Mouse (Mus musculus): ENCODE data around the gene Nxph4.

The Nxph4 gene

DNA sequence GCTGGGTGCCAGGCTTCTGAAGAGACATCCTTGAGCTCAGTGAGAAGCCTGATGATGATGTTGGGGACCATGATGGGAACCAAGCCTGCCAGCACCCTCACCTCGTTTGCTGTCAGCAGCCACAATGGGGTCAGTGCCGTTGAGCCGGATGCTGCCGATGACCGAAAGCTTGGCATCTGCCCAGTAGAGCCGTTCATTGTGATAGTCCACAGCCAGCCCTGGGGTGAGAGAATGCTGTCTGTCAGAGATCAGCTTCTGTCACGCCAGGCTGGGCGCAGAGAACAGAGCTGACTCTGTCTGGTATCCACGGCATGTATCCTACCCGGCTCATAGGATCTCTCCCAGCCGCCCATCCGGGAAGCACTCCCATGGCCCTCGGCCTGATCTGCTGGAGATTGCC, 7.7 kb upstream of the Nxph4 start:
- no peak for DNase-seq

DNA sequence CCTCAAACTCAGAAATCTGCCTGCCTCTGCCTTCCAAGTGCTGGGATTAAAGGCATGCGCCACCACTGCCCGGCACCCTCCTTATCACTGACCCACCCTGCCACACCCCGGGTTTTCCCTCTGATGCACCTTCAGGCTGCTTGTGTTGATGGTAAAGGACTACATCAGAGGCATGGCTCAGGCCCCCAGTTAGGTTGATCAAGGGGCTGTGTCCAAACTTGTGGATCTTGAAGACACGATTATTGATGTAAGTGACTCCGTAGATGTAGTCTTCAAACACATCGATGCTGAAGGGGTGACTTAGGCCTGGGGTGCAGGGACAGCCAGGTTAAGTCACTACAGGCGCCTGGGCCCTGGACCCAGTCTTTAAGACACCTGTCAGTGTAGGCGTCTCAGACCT, 7.2 kb upstream of the Nxph4 start:
- no peak for DNase-seq

DNA sequence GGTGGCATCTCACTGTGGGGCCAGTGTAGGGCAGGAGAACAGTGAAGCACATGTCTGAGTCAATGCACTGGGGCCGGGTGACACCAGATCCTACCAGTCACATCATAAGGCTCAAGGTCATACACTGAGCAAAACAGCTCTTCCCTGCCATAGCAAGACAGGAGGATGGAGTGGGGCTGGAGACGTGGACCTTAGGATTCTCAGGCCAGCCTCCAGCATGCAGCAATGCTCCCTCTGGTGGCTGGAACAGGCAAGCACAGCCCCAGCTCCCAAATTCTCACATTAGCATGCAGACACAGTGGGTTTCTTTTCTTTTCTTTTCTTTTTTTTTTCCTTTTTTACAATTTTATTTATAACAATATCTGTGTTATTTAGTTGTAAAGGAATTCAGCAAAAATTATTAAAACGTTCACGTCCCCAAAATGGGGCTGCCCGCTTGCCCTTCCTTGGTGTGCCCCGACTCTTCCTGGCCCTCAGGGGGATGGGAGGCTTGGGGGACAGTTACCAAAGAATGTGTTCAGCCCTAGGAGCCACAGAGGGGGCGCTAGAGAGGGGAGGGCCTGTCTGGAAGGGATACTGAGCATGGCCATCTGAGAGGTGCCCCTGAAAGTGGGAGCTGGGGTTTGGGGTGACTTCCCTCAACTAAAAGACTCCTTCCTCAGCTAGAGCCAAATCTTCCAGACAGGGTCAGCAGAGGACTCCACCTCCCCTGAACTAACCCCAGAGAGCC, 3.7 kb upstream of the Nxph4 start:
- peak; percentile 88 for DNase-seq

DNA sequence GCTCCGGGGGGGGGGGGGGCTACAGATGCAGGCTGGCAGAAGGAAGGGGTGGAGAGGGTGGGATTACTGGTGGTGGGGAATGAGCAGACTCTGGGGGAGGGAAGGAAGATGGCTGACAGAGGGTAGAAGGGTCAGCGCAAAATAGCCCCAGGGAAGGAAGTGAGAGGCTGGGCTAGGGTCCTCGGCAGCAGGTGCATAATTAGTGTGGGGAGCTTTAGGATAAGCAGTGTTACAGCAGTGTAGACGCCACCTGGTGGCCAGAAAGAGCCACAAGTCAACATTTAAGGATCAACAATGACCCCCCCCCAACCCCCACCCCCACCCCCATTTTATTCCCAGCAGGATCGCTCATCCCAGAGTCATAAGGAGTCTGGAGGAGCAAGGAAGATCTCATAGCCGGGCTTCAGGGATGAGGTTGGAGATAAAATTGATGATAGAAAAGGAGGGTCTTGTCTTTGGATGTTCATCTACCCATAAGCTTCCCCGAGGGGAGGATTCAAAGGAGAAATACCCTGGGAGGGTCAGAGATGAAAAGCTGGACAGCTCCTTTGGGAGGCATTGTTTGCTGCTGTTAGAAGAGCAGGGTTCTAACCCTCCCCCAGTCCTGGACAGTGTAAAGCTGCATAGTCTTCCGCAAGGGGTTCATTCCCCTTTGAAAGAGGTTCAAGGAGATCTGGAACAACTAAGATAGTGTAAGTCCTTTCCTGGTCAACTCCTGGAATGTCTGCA, 2.4 kb upstream of the Nxph4 start:
- peak; percentile 65 for DNase-seq

DNA sequence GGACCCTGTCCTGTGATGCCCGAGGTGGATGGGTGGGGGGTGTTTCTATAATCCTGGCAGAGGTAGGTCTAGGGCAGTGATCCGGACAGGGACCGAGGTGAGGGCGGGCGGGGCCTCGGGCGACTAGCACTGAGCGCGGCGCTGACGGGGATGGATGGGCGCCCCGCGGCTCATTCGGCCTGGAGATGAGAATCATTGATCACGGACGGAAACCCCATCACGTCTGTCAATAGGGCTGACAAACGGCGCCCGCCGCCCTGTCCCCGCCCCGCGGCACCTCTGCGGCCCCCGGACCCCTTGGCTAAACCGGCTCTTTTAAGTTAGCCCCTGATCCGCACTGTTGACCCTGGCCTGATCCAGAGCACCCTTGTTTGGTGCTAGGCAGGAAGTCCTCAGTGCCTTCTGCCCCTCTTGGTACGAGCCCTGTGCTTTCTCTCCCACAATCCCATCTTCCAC, 598 bp upstream of the Nxph4 start:
- no peak for DNase-seq

DNA sequence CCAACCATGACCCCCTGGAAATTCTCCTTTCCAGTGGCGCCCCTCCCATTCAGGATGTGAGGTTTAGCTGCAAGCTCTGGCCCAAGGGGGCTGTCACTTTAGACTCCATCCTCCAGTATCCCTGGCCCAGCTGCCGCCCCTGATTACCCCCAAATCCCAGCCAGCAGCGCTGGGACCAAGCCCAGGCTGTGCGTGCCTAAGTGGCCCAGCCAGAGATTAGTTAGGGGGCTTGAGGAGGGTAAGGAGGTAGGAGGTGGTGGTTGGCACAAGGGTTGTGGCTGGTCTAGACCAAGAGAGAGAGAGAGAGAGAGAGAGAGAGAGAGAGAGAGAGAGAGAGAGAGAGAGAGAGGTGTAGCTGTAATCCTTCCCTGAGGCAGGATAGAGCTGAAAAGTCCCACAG, 2.8 kb downstream of the Nxph4 start:
- no peak for DNase-seq

DNA sequence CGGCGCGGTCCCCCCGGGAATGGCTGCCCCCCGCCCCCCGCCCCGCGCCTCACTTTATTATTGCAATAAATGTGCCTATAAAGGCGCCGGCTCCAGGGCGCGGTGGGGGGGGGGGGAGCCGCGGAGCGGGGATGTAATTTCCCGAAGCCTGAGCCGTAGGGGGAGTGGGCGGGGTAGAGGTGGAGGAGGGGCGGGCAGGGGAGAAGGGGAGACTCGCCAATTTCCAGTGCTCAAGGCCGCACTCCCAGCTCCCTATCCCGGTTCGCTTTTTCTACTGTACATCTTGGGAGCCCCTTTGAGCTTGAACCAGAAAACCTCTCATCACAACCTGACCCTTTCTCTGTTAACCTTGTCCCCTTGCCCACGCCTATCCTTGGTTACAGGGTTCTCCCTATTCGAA, 3.4 kb downstream of the Nxph4 start:
- no peak for DNase-seq

DNA sequence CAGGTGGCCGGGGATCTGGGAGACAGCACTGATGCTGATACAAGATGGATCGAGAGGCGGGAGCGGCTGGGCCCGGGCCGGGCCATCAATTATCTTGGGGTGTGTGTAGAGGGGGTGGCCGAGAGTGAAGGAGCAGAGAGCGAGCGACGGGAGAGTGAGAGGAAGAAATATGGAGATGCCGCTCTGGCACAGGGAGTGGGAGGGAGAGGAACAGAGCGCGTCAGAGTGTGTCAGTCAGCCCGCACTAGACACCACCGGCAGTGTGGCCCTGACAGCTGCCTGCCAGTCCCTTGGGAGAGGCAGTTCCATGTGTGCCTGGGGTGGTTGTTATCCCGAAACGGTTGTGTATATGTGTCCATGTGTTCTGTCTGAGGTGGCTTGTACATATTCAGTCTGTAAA, 6.9 kb downstream of the Nxph4 start:
- no peak for DNase-seq

DNA sequence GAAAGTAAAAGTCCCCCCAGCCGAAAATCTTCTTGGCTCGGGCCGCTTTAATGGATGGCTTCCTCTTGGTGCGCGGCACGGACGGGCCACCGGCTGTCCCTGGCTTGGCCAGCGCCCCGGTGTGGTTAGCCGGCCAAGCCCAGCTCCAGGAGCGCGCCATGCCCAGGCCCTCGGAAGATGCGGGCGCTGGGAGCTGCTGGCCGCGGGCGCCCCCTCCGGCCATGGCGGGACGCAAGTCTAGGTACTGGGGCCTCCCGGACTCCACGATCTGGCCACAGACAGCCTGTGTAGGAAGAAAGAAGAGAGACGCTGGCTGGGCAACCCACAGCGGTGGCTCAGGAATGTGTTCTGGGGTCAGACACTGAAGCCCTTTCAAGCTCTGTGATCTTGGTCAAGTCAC, 7.7 kb downstream of the Nxph4 start:
- peak; percentile 75 for DNase-seq

DNA sequence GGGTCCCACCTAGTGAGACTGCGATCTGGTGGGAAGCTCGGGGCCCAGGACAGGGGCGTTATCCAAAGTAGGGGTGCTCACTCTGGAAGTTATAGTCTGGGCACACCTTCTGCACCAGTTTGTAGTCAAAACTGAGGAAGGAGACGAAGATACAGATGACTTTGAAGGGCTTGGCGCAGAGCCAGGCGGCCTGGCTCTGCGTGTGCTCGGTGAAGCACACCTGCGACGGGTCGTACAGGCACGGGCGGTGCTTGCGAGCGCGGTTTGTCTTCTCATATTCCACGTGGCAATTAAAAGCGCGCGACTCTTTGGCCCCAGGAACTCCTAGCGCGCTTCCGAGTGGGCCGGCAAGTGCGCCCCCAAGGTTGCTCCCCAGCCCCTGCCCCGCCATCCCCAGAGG, 8.3 kb downstream of the Nxph4 start:
- no peak for DNase-seq

DNA sequence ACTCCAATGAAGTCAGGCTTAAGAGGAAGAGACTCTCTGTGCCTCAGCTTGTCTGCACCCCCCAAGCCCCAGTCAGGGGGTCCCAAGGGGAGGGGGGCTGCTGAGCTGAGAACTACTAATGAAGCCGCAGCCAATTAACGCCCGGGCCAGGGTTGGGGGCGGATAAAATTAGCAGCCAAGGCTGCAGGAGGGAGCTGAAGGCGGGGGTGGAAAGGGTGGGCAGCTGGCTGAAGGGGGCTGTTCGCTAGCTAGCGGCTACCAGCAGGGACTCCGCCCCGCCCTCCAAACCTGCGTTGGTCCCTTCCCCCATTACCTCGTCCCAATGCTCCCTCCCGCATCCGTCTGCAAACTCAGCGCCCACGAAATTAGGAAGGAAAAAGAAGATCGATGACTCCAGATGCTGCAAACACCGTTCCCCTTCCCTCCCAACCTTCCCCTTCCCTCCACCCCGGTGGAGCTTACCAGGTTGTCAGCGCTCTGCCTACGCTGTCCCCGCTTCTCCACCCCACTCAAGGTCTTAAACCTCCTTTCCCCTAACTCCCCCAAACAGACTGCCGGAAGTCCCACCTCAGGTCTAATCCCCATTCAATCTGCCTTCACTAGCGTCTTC, 9.6 kb downstream of the Nxph4 start:
- DNase-seq, result no peak

DNA sequence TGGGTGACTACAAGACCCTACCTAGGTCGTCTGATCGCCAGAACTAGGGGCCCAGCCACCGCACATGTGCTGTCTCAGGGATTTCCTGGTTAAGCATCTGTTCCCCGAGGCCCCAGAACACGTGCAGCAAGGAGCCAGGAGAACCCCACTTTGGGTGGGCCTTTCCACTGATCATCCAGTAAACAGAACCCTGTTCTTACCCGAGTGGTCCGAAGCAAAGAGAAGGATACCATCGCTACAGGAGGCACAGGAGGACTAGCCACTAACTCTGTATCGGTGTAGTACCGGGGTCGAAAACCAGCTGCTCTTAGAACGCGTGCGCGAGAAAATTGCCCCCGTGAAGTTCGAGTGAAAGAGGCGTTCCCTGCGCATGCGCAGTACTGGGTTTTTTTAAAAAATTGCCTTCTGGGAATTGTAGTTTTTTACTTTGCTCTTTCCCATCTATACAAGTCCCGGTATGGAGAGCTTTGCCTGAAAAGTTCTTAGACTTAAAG, 12.2 kb downstream of the Nxph4 start, which contains the start of gene Shmt2:
Shmt2 (minus strand) TSS at position 357 of the 494 bp plus-strand sequence.
- peak; percentile 91 for DNase-seq

DNA sequence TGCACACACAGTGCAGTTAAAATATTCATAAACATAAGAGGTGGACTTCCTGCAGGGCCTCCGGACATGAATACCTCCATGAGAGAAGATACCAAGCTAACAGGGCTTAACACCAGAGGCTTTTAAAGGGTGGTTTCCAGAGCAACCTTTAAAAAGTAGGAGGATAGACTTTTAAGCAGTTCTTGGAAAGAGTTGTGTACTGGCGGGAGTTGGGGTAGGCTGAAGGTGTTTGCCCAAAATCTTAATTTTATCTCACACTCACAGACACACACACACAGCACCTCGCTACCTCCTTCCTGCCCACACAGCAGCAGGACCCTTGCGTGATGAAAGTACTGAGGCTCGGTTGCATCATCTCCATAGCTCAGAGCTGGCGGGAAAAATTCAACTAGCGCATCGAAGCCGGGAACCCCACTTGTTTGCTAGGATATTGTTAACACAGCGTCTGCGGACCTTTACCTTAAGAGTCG, 12.7 kb downstream of the Nxph4 start:
- no peak for DNase-seq

DNA sequence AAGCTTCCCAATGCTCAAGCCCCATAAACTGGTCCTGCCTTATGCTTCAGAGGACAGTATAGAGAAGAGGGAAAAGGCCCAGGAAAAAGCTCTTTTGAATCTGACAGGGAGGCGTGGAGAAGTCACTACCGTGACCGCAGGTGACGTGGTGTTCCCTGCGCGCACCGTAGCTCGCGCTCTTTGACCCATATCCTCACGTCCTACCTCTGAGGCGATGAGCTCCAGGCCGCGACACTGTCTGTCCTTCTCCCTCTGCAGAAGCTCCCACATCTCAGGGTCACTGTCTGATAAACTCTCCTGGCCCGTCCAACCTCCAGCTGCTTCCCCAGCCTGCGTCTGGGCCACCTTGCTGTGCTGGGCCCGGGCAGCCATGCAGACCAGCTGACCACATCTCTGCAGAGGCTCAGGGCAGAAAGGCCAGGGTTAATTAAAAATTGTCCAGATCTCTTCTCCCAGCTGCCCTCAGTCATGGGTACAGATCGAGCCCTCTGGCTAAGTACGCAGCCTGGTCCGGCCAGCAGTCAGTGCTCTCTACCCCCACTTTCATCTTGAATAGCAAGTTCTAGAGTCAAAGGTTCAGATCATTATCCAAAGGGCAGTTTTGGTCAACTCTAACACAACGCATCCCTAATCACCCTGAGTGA, 13.5 kb downstream of the Nxph4 start:
- DNase-seq, result peak; percentile 67

DNA sequence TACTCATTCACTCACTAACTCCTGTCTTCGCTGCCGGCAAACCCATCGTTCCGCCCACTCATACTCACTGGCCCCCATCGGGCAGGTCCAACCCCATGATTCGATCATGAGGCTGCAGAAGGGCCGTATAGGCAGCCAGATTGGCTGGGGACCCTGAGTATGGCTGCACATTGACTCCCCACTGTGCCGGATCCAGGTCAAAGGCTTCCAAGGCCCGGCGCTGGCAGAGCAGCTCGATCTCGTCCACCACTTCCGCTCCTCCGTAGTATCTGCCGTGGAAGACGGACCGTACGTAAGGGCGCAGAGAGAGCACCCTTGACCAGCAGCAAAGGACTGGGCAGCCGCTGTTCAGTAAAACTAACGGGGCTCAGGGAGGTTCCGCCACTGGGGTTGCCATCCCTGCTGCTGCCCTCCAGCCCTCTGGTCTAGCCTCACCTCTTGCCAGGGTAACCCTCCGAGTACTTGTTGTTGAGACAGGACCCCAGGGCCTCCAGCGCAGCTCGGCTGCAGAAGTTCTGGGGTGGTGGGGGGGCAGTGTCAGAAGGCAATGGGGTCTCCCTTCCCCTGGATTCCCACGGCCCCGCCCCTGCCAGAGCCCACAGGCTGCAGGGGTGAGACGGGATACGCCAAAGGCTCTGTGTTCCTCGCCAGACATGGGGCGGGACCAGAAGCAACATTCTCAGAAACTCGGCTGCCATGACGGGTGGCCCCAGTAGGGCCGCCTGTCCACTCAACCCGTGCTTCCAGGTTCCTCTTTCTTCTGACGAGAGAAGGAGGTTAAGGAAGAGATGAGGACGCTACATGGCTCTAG, 14.3 kb downstream of the Nxph4 start:
- no peak for DNase-seq

DNA sequence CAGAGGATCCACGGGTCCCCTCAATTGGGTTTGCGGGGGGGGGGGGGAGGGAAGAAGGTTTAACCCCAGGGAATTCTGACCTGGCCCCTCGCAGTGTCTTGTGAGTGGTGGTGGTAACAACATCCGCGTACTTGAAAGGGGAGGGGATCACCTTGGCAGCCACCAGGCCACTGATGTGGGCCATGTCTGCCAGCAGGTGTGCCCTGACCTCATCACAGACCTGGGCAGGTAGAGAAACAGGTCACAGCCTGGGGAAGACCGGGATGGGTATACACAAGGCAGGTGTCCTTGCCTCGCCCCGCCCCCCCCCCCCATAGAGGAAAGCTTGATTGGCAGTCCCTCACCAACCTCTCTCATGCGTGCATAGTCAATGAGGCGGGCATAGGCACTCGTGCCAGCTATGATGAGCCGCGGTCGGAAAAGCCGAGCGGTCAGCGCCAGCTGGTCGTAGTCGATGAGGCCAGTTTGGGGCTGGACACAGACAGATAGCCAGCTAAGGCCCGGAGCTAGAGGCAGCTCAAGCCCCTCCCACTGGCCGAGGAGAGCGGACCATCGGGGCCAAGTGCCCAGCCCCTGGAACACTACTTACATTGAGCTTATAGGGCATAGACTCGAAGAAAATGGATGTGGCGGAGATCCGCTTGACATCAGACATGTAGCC, 15.2 kb downstream of the Nxph4 start:
- no peak for DNase-seq

DNA sequence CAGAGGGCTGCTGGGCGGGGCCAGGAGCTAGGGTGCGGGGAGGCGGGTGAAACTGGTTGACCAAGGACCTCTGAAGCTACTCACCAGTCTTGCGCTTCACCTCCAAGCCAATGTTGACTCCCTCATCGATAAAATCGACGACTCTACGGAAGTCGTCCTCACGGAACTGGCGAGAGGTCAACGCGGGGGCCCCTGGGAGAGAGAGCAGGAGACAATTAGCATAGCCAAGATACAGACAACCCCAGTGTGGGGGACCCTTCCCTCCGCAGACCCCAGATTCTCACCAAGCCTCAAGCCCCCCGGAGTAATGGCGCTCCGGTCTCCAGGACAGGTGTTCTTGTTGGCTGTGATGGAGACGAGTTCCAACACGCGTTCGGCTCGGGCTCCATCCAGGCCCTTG, 16.4 kb downstream of the Nxph4 start:
- DNase-seq, result no peak

DNA sequence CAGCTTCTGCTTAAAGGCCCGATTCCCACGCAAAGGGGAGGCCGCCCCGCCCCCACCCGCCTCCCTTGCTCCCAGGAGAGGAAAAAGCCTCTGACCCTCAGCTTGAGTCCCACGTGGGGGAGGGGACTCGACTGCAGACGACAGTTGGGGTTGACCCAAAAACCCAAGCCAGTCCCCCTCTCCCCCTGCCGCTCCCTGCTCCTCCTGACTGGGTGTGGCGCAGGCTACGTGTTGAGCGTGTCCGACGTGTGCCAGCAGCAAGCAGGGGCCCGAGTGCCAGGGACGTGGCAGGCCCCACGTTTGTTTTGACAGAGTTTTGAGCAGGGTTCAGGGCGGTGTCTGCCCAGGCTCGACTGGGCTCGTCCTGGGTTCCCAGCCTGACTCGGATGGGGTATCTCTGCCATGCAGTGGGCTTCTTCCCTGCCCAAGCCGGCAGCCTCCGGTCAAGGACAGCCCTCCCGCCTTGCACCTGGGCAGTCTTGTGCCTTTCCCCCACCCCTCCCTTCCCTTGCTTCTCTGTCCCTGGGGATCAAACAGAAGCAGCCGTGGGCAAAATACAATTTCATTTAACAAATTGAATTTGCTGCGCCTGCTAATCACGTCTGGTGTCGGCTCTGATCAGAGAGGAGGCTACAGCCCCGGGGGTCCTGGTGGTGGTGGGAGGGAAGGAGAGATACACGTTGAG, 17.6 kb downstream of the Nxph4 start:
- DNase-seq, result peak; percentile 66

DNA sequence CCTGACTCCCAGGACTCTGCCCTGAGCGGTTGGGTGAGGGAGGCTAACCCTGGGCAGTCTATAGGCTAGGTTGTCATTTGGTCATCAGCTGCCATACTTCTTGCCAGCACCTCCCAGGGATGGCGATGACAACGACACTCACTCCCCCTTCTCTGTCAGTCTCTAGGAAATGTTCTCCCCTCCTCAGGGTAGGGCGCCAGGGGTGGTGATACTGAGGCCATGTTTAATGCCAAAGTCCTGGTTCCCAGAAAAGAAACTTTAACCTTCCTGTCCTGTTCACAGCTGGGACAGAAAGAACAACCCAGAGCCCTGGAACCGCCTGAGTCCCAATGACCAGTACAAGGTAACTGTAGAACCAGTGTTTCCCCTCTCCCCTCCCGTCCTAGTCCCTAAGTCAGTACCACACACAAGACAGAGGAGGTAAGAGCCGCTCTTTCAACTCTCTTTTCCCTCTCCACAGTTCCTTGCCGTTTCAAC, 18.3 kb downstream of the Nxph4 start:
- DNase-seq, result no peak

DNA sequence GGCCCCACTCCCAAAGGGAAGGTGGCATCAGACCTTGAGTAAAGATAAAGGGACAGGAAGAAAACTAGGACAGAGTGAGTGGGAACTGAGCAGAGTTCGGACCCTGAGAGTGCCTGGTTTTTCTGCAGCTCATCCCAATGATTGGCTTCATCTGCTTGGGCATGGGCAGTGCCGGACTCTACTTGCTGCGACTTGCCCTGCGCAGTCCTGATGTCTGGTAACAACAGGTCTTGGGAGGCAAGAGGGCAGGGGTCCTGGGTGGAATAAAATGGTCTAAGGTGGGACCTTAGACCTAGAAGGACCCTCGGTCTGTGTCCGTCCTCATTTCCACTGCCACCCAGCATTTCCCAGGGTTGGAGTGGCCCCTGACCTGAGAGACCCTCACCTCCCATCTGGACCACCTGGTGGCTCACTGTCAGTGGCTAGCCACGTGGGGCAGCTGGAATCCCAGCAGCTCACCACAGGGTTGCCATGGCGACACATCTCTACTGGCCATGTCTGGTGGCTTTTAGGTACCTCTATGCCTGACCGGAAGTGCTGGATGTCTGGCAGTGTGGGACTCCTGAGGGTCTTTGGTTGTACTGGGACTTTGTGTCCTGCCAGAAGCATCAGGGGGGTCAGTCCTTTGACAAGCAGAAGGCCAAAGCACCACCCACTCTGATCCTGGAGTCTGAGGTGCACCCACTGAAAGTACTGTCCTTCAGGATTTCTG, 18.9 kb downstream of the Nxph4 start:
- no peak for DNase-seq
